Mouse (Mus musculus) adrenal gland, adult 8-10 months (tissue): ENCODE data around the gene Krtap9-1. TPM values are rescaled to one million over a fixed set of nuclear protein-coding genes. Genes with fewer than 3 reads are reported as not detected.
A peak's percentile ranks its signal among the peaks of the same experiment; 100 is the strongest.
"Not testable (repeated sequence)": the region's sequence is repeated elsewhere in the genome, so short reads cannot be mapped to it uniquely, and the experiment has no call there.

Experiments used
- DNase-seq: peaks from one replicate; pipeline ENCODE4 v3.0.0; 2022
- total RNA-seq, 4 experiments: library from RNA; stranded (reverse); gene quantifications; 2 replicates each; pipeline ENCODE4 v1.2.4; 2022

Krtap9-1 gene
- total RNA-seq: not detected

- not testable (repeated sequence) for DNase-seq
These were observed at the start of gene Krtap9-1 for GRCm38 (mm10) chr11:99873089-99873488. Gene Krtap9-1 (plus strand): TSS chr11:99873389.

- no peak for DNase-seq
These were observed 35.2 kb upstream of the Krtap9-1 start, which contains the start of gene 2300003K06Rik for GRCm38 (mm10) chr11:99837966-99838365. Gene 2300003K06Rik (minus strand): TSS chr11:99838066.

- no peak for DNase-seq
These were observed 31.0 kb upstream of the Krtap9-1 start for GRCm38 (mm10) chr11:99842185-99842584.

GRCm38 (mm10) chr11:99846746-99847145, 26.4 kb upstream of the Krtap9-1 start:
- no peak for DNase-seq

- no peak for DNase-seq
These were observed 21.7 kb upstream of the Krtap9-1 start, which contains the start of gene Krtap4-16 for GRCm38 (mm10) chr11:99851508-99851907. Gene Krtap4-16 (minus strand): TSS chr11:99851608.

GRCm38 (mm10) chr11:99854121-99854520, 19.1 kb upstream of the Krtap9-1 start:
- DNase-seq: peak; percentile 1

- no peak for DNase-seq
These were observed 15.6 kb upstream of the Krtap9-1 start, which contains the start of gene Gm11568 for GRCm38 (mm10) chr11:99857617-99858016. Gene Gm11568 (plus strand): TSS chr11:99857917.

- no peak for DNase-seq
These were observed 14.4 kb upstream of the Krtap9-1 start for GRCm38 (mm10) chr11:99858761-99859160.

GRCm38 (mm10) chr11:99864176-99864575, 9.0 kb upstream of the Krtap9-1 start, which contains the start of gene Gm11559:
Gene Gm11559 (plus strand): TSS chr11:99864476.
- not testable (repeated sequence) for DNase-seq

- DNase-seq: not testable (repeated sequence)
These were observed 5.7 kb downstream of the Krtap9-1 start, which contains the start of gene Gm11567 for GRCm38 (mm10) chr11:99878887-99879286. Gene Gm11567 (plus strand): TSS chr11:99879187.

GRCm38 (mm10) chr11:99907620-99908019, 34.4 kb downstream of the Krtap9-1 start, which contains the start of gene Krtap31-1:
Gene Krtap31-1 (plus strand): TSS chr11:99907920.
- DNase-seq: no peak

GRCm38 (mm10) chr11:99914451-99914850, 41.3 kb downstream of the Krtap9-1 start, which contains the start of gene Gm11565:
Gene Gm11565 (plus strand): TSS chr11:99914751.
- DNase-seq: no peak

Other genes with a start within 250 kb of the Krtap9-1 start
- not detected for gene Krtap4-1, start 245.2 kb upstream of the Krtap9-1 start, total RNA-seq
- not detected for gene Krtap4-2, start 238.3 kb upstream of the Krtap9-1 start, total RNA-seq
- not detected for gene Krtap4-7, start 229.3 kb upstream of the Krtap9-1 start, total RNA-seq
- not detected for gene Gm11555, start 223.2 kb upstream of the Krtap9-1 start, total RNA-seq
- gene Gm11563, start 214.4 kb upstream of the Krtap9-1 start, total RNA-seq: not detected
- gene Krtap4-6, start 207.4 kb upstream of the Krtap9-1 start, total RNA-seq: not detected
- not detected for gene Gm14190, start 182.6 kb upstream of the Krtap9-1 start, total RNA-seq
- gene Gm14180, start 139.1 kb upstream of the Krtap9-1 start, total RNA-seq: not detected
- not detected for gene Gm11595, start 100.5 kb upstream of the Krtap9-1 start, total RNA-seq
- not detected for gene Krtap4-8, start 92.7 kb upstream of the Krtap9-1 start, total RNA-seq
- not detected for gene Krtap4-9, start 88.2 kb upstream of the Krtap9-1 start, total RNA-seq
- not detected for gene Gm11596, start 79.9 kb upstream of the Krtap9-1 start, total RNA-seq
- gene Gm11569, start 74.5 kb upstream of the Krtap9-1 start, total RNA-seq: not detected
- gene Gm11554, start 68.9 kb upstream of the Krtap9-1 start, total RNA-seq: not detected
- gene Krtap4-13, start 63.5 kb upstream of the Krtap9-1 start, total RNA-seq: not detected
- not detected for gene Gm11564, start 57.7 kb upstream of the Krtap9-1 start, total RNA-seq
- gene 2300003K06Rik, start 35.3 kb upstream of the Krtap9-1 start, total RNA-seq: not detected
- gene Krtap4-16, start 21.8 kb upstream of the Krtap9-1 start, total RNA-seq: not detected
- gene Gm11568, start 15.5 kb upstream of the Krtap9-1 start, total RNA-seq: not detected
- not detected for gene Gm11559, start 8.9 kb upstream of the Krtap9-1 start, total RNA-seq
- gene Gm11567, start 5.8 kb downstream of the Krtap9-1 start, total RNA-seq: not detected
- not detected for gene Krtap31-1, start 34.5 kb downstream of the Krtap9-1 start, total RNA-seq
- not detected for gene Gm11565, start 41.4 kb downstream of the Krtap9-1 start, total RNA-seq
- gene Krtap31-2, start 62.9 kb downstream of the Krtap9-1 start, total RNA-seq: not detected
- gene Krtap9-5, start 75.1 kb downstream of the Krtap9-1 start, total RNA-seq: not detected
- not detected for gene Krtap29-1, start 105.7 kb downstream of the Krtap9-1 start, total RNA-seq
- not detected for gene Krtap16-1, start 113.2 kb downstream of the Krtap9-1 start, total RNA-seq
- gene Krtap17-1, start 120.6 kb downstream of the Krtap9-1 start, total RNA-seq: not detected
- not detected for gene Krt33a, start 142.8 kb downstream of the Krtap9-1 start, total RNA-seq
- not detected for gene Krt33b, start 156.5 kb downstream of the Krtap9-1 start, total RNA-seq
- gene Krt34, start 168.2 kb downstream of the Krtap9-1 start, total RNA-seq: not detected
- gene Krt31, start 177.2 kb downstream of the Krtap9-1 start, total RNA-seq: not detected
- gene Krt32, start 214.8 kb downstream of the Krtap9-1 start, total RNA-seq: not detected
- not detected for gene Krt35, start 222.9 kb downstream of the Krtap9-1 start, total RNA-seq
- gene Krt36, start 232.2 kb downstream of the Krtap9-1 start, total RNA-seq: under 1 TPM in 2 of 4 experiments, not detected in 2; 0.31 to 0.40 TPM
- not detected for gene Krt13, start 248.2 kb downstream of the Krtap9-1 start, total RNA-seq